Mouse (Mus musculus) adrenal gland, postnatal 4 days (tissue): Measurements from ENCODE around the gene Bcar3. TPM values are rescaled to one million over a fixed set of nuclear protein-coding genes. Genes with fewer than 3 reads are reported as not detected.

Experiments used
- DNase-seq, 2 experiments: peaks; one replicate each; pipeline ENCODE4 v3.0.0; 2021 to 2022; ENCODE audit warnings: low spot score in 2 of 2, mixed read lengths in 2 of 2
- total RNA-seq, 2 experiments: library from RNA; stranded (reverse); gene quantifications; 2 replicates each; pipeline ENCODE4 v1.2.3; 2021

Gene Bcar3
- total RNA-seq, 2 experiments from 2014 or later: 47.6 to 54.2 TPM

DNA sequence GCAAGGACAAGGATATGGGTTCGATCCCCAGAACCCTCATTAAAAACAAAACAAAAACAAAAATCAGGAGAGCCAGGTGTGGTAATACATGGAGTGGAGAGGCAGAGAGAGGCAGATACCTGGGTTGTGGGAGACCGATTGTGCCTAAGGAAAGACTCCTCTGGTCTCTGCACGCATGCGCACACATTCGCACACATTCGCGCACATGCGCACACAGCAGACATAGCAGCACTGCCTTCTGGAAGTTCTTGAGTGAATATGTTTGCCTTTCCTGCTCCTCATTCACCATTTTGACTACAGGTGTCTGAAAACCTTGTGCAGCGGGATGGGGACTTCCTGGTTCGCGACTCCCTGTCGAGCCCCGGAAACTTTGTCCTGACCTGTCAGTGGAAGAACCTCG is 213.9 kb downstream of the Bcar3 start:
- no peak for DNase-seq

- DNase-seq: peak in 1 of 2 experiments; percentile 26
Measured at GRCm38 (mm10) chr3:122509084-122509483, 215.1 kb downstream of the Bcar3 start.

DNA sequence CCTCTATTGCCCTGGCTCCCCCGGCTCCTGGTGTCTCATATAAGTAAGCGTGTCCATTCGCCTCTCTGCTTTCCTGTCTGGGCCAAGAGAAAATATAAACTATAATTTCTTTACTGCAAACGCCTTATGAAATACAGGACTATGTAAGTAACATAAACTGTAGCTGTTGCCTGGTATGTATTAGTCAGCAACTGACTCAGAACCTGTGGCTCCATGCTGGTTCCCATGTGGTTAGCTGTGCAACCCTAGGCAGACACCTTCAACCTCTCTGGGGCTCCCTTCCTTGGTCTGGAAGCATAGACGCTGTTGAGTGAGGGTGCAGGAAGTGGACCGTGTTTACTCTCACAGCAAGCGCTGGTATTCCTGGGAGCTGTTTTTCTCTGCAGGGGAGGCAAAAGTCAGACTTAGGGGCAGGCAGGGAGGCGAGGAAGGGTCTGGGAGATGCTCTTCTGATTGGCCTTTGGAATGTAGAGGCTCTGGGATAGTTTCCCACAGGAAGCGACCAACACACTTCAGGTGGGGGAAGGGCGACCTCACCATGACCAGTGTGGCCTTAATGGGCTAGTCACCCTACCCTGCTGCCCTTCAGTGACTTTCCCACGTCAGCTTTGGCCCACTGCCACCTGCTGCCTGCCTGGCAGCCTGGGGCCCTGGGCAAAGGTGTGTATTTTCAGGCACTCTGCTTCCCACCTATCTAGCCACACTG is 215.8 kb downstream of the Bcar3 start:
- peak in 1 of 2 experiments; percentile 38 for DNase-seq

DNA sequence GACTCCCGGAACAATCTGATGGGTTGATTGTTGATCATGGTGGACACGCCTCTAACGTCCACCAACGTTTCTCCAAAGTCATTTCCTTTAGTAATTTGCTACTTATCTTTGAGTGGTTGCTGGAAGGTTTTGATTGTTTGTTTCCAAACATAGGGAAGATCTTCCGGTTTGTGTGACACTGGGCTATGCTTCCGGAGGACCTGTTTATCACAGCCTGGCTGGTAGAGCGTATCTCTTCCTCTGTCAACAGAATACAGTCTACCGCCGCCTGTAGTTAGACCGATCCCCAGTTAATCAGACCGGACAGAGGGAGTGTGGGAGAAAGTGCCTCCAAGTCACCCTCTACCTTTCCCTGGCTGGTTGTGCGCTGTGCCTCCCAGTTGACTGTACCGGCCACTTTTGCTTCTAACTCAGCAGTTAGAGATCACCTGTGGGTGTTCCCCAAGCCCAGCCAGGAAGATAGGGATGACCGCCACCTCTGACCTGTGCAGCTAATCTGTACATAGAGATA is 216.4 kb downstream of the Bcar3 start:
- no peak for DNase-seq

GRCm38 (mm10) chr3:122510932-122511331 is 217.0 kb downstream of the Bcar3 start:
- no peak for DNase-seq

DNA sequence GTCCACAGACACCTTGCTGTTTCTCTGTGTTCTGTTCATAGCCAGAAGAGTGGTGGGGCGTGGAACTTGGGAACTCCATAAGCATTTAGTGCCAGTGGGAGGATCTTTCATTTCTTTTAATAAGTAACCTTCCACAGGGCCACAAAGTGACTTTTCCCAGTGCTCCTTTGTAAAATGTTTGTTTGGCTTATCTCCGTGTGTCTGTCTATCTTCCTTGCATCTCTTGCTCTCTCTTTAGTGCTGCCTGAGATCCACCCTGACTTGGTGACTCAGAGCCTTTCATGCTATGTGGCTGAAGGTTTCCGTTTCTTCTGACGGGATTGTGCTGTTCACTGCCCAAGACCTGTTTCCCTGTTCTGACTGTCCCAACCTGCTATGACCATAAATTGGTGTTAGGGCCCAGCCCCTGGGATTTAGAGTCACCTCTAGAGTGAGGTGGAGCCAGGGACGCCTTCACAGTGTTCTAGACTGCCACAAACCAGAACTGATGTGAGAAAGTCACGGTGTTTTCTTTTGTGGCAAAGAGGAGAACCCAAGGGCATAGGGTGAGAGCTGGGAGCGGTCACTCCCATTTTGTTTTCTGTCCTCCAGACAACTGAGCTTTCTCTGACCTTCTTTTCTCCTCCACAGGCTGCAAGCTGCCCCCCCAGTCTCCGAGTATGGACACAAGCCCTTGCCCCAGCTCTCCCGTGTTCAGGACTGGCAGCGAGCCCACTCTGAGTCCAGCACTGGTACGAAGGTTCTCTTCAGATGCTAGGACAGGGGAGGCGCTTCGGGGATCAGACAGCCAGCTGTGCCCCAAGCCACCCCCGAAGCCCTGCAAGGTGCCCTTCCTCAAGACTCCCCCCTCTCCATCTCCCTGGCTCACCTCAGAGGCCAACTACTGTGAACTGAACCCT is 218.0 kb downstream of the Bcar3 start:
- no peak for DNase-seq

- no peak for DNase-seq
Measured at GRCm38 (mm10) chr3:122512725-122513375, 218.9 kb downstream of the Bcar3 start.

GRCm38 (mm10) chr3:122515568-122516326 is 221.8 kb downstream of the Bcar3 start:
- no peak for DNase-seq

DNA sequence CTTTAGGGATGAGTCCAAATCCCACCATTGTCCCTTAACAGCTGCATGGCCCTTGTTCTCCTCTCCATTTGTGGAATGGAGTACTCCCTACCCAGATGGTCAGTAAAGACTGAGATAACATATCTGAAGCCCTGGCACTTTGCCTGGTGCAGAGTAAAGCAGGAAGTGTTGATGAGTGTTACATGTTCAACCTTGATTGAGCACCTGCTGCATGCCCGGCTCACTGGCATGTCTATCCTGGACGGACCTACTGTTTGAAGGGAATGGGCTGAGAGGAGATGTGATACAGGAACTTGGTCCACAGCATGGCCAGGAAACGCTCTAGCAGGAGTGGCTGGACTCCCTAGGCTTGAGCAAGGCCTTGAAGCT is 222.4 kb downstream of the Bcar3 start:
- DNase-seq: no peak

DNA sequence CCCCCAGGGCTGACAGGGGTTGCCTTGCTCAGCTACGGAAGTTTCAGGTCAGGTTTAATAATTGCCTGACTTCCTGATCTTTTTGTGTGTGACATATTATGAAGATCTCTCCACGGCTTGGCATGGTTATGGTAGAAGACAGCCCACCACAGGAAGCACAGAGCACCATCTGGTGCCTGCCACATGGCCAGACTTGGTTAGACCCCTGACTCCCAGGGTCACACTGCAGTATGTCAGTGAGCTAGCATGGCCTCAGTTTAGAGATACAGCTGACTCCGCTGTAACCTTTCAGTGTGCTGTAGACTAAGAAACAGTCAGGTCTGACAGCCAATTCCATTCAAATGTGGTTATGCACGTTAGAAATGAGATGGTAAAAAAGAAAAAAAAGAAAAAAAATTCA is 223.8 kb downstream of the Bcar3 start:
- no peak for DNase-seq

DNA sequence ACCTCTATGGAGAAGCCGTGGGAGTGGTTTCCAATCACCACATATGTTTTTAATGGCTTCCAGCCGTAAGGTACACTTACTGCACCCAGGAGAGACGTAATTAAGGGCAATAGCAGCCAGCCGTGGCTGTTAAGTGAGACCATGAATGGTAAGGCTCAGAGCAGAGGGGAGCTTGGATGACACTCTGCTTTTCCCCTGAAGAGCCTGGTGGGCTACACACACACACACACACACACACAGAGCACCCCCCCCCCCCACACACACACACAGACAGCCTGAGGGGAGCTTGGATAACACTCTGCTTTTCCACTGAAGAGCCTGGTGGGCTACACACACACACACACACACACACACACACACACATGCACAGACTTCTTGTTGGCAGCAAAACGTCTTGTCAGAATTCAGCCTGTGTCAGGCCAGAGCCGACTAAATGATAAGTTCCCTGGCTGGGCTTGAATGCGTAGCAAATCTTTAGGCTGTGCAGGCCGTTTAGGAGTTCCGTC is 224.3 kb downstream of the Bcar3 start:
- DNase-seq: no peak

DNA sequence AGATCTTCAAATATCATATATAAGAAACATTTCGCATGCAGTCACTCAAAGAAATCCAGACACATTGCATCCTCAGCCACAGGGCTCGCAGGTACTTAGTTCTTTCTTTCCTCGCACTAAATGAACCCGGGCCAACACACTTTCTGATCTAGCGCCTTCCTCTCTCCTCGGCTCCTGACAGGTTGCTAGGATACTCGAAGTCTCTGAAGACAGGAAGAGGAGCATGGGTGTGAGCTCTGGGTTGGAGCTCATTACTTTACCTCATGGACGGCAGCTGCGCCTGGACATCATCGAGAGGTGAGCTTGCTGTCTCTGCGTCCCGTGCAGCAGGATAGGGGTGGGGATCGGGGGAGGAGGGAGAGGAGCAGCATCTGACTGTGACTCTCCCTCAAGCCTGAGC is 225.1 kb downstream of the Bcar3 start:
- DNase-seq: no peak

- DNase-seq: no peak
Measured at GRCm38 (mm10) chr3:122520365-122520764, 226.4 kb downstream of the Bcar3 start.

DNA sequence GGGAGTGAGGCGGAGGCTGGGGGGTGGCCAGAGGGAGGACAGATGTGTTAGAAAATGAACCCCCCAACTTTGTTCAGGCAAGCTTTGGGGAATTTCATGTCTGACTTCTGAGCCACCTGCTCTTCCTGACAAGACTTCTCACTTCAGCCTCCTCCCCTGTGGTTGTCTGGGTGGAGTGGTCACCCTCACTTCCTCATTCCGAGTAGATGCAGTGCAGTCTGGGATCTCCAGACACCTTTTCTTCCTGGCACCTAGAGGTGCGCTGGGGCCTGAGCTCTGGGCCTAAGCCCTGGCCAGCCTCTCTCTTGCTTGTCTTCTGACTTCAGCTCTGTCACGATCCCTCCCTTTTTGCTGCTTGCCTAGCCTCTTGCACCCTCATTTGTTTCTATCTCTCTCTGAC is 226.9 kb downstream of the Bcar3 start:
- no peak for DNase-seq

DNA sequence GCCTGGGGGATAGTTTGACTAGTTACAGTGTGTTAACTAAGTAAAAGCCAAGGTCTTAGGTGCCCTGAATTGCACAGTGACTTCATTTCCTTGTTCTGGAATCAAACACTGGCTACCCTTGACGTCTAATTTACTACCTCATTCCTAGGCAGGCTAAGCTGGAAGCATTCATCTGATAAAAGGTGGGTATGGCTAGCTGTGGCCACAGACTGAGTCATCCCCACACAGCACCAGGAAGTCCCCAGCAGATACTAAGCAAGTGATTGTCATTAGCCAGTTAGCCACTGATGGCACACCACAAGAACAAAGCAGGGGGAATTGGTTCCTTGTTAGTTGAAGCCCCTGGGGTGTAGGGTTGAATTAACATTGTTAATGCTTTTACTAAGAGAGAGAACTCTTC is 227.4 kb downstream of the Bcar3 start:
- DNase-seq: no peak

DNA sequence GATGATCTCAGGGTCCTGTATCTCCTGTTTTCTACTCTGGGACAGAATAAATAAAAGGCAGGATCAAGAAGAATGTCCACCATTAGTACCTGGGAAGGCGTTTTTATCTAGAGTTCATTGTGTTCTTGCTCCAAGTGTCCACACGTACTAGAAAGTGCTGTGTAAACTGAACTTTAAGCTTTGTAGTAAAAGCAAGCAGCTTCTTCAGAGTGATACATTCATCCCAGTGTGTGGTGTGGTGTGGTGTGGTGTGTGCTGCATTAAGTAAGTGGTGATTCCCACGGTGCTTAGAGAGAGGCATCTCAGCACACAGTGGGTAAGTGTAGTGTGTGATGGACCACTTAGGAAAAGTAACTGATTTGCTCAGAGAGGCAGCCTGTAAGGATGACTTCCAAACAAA is 234.5 kb downstream of the Bcar3 start:
- no peak for DNase-seq

- no peak for DNase-seq
Measured at GRCm38 (mm10) chr3:122535938-122536703, 242.2 kb downstream of the Bcar3 start.

GRCm38 (mm10) chr3:122538851-122539250 is 244.9 kb downstream of the Bcar3 start:
- DNase-seq: no peak

DNA sequence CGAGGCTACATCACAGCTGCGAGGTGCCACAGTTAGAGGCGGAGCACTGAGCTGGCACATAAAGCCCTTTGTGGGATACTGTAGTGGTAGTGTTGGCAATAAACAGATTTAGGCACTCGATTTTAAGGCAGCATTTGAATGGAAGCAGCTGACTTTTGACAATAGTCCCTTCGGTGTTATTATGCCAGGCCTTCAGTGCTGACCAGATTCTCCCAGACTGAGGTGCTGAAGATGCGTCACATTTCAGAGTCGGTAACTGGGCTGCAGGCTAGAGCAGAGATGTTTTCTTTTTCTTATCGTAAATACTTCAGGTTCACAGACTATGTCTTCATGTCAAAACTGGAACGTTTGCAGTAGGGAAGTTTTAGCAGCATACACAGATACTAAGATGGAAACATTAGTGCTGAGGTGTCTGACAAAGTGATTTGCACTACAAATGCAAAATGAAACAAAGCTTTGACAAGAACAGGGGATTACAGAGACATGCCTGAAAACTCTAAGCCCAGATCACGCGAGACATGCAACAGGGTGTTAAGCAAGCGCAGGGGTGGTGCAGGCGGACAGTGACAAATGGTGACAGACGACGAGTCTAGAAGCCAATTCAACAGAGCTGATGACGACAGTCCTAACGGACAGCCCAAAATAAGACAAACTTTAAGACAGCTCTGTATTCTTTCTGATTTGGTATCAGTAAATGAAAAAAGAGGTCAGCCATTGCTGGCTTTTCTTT is 246.2 kb downstream of the Bcar3 start:
- no peak for DNase-seq
